25 mouse cellular contexts compared by ENCODE assay signal in genomic region chr7:135077340-135077739, GRCm38 (mm10).
DNase-seq lines count a peak whose midpoint lies in the region; ATAC-seq lines count a peak whose summit lies in the region.
"Had no signal": no experiment of that assay in that cellular context is flagged by ENCODE, and none has a peak within 500 bp of the region (broad histone marks: within the 10 kb centered on the region; RNA-seq: fewer than 3 reads in every experiment).

No protein-coding gene starts in this region.

- peaks cover 2% of the 10 kb centered on the region; the same call in 1 of the 2 replicates for H3K36me3 ChIP-seq in forebrain, embryonic 13.5 days (ENCODE audit: poor library complexity, severe bottlenecking)
- peaks cover 2% of the 10 kb centered on the region; the same call in 1 of the 2 replicates for H3K36me3 ChIP-seq in forebrain, embryonic 10.5 days (replicated peaks)
- H3K36me3 ChIP-seq in forebrain, embryonic 15.5 days = no peaks in the 10 kb centered on the region
- H3K36me3 ChIP-seq: midbrain, embryonic 10.5 days; stomach, embryonic 15.5 days had no signal

- no peak for DNase-seq in forebrain, embryonic 10.5 days (ENCODE audit: extremely low spot score, low spot score)
- peak; percentile 11 for DNase-seq in left cerebral cortex, postnatal 4 days
- no peak for DNase-seq in left cerebral cortex, adult 18-20 months (ENCODE audit: low spot score in 2 of 2)
- DNase-seq in heart, postnatal 36 days = no peak
- DNase-seq: adrenal gland, adult 2 months; adrenal gland, postnatal 36 days; cerebellum, adult 9-10 months; gastrocnemius, postnatal 14 days; heart, postnatal 4 days; layer of hippocampus, adult 9-11 months; right cerebral cortex, postnatal 25 days had no signal

- no peaks in the 10 kb centered on the region for H3K9me3 ChIP-seq in forebrain, embryonic 13.5 days (replicated peaks)
- H3K9me3 ChIP-seq in forebrain, embryonic 10.5 days = no peaks in the 10 kb centered on the region
- no peaks in the 10 kb centered on the region for H3K9me3 ChIP-seq in forebrain, embryonic 15.5 days
- H3K9me3 ChIP-seq: embryonic facial prominence, embryonic 12.5 days; limb, embryonic 13.5 days; lung, embryonic 15.5 days; midbrain, embryonic 10.5 days; stomach, embryonic 15.5 days had no signal

- no peaks in the 10 kb centered on the region for H3K27me3 ChIP-seq in forebrain, embryonic 13.5 days
- H3K27me3 ChIP-seq in forebrain, embryonic 10.5 days (ENCODE audit: poor library complexity, severe bottlenecking) = no peaks in the 10 kb centered on the region
- H3K27me3 ChIP-seq in forebrain, embryonic 15.5 days = no peaks in the 10 kb centered on the region
- H3K27me3 ChIP-seq: embryonic facial prominence, embryonic 12.5 days; limb, embryonic 13.5 days; lung, embryonic 15.5 days; stomach, embryonic 15.5 days had no signal

- WGBS in forebrain, embryonic 13.5 days = 27% methylated on average over 6 of the region's 6 CpGs
- WGBS in forebrain, embryonic 10.5 days = 84% methylated on average over 6 of the region's 6 CpGs
- 13% methylated on average over 6 of the region's 6 CpGs for WGBS in forebrain, embryonic 15.5 days

- H3K4me1 ChIP-seq in forebrain, embryonic 13.5 days = peaks cover 32% of the 10 kb centered on the region
- peaks cover 18% of the 10 kb centered on the region; the same call in 1 of the 2 replicates for H3K4me1 ChIP-seq in forebrain, embryonic 10.5 days
- H3K4me1 ChIP-seq in forebrain, embryonic 15.5 days = peaks cover 19% of the 10 kb centered on the region
- H3K4me1 ChIP-seq: embryonic facial prominence, embryonic 12.5 days; lung, embryonic 15.5 days; midbrain, embryonic 10.5 days; stomach, embryonic 15.5 days had no signal

- H3K4me3 ChIP-seq in forebrain, embryonic 13.5 days = no peak overlapping the region
- no peak overlapping the region for H3K4me3 ChIP-seq in forebrain, embryonic 10.5 days
- H3K4me3 ChIP-seq in forebrain, embryonic 15.5 days = no peak overlapping the region
- H3K4me3 ChIP-seq: embryonic facial prominence, embryonic 12.5 days; left cerebral cortex, adult 2 months; limb, embryonic 13.5 days; lung, embryonic 15.5 days; midbrain, embryonic 10.5 days; stomach, embryonic 15.5 days had no signal

- peak overlapping the region; percentile 8; the same call in 1 of the 2 replicates for H3K4me2 ChIP-seq in forebrain, embryonic 13.5 days
- no peak overlapping the region; the same call in 1 of the 2 replicates for H3K4me2 ChIP-seq in forebrain, embryonic 15.5 days (replicated peaks)
- H3K4me2 ChIP-seq: embryonic facial prominence, embryonic 12.5 days; heart, embryonic 11.5 days; hindbrain, embryonic 14.5 days; limb, embryonic 13.5 days; liver, embryonic 11.5 days; lung, embryonic 15.5 days; stomach, embryonic 15.5 days had no signal

- peak overlapping the region; percentile 55 for H3K27ac ChIP-seq in forebrain, embryonic 13.5 days
- no peak overlapping the region for H3K27ac ChIP-seq in forebrain, embryonic 10.5 days
- 0 out of 2 replicates have a peak overlapping the region, but pooled peaks have one; percentile 25 for H3K27ac ChIP-seq in forebrain, embryonic 15.5 days (replicated peaks)
- H3K27ac ChIP-seq: embryonic facial prominence, embryonic 12.5 days; hindbrain, embryonic 14.5 days; left cerebral cortex, adult 2 months; limb, embryonic 13.5 days; lung, embryonic 15.5 days; midbrain, embryonic 10.5 days; stomach, embryonic 15.5 days had no signal

- no peak overlapping the region for H3K9ac ChIP-seq in forebrain, embryonic 13.5 days
- no peak overlapping the region for H3K9ac ChIP-seq in forebrain, embryonic 15.5 days (replicated peaks)
- H3K9ac ChIP-seq: embryonic facial prominence, embryonic 12.5 days; hindbrain, embryonic 14.5 days; limb, embryonic 13.5 days; lung, embryonic 15.5 days; stomach, embryonic 15.5 days had no signal

- peak; percentile 78 for ATAC-seq in forebrain, embryonic 13.5 days
- ATAC-seq in forebrain, embryonic 15.5 days (replicated peaks) = peak; percentile 81
- ATAC-seq in CD4-positive, CD25-positive, alpha-beta regulatory T cell, adult 4 months = no peak
- ATAC-seq: activated CD4-positive, CD25-positive, alpha-beta regulatory T cell, adult 4 months; inflammation-experienced regulatory T-cells, adult 6 months had no signal

- intact Hi-C loops in left cerebral cortex, postnatal 4 days (cut with DNase I) = no loop called here
- intact Hi-C loops in heart, postnatal 36 days (cut with DNase I) = no loop called here
